Mouse (Mus musculus) olfactory bulb, adult 2 months (tissue): ENCODE measurements at regions not wholly inside any gene's neighbourhood (a gene's known extent, or its start where the extent isn't known, plus 50 kb on each side); places are given as distances from the start of the nearest gene placed in this dataset.

Experiments used
- CTCF ChIP-seq: fragments of 200-500 bp; IDR thresholded peaks from 2 replicates; pipeline ENCODE4 v1.5.1; 2012; ENCODE audit warnings: low read depth, mild to moderate bottlenecking, low read length, moderate library complexity; ENCODE audit not compliant: insufficient read depth
- POLR2A ChIP-seq: fragments of 200-500 bp; IDR thresholded peaks from 2 replicates; pipeline ENCODE4 v1.6.1; 2012; ENCODE audit warnings: mild to moderate bottlenecking, low read depth, low read length, moderate library complexity; ENCODE audit not compliant: insufficient read depth

- TF ChIP-seq POLR2A = no peak
- no peak for TF ChIP-seq CTCF
Observed at GRCm38 (mm10) chr12:92646634-92647033, 797.7 kb upstream of the Sel1l start.
